Mouse (Mus musculus): ENCODE results near the gene Gm5751. TPM values are rescaled to one million over a fixed set of nuclear protein-coding genes. Genes with fewer than 3 reads are reported as not detected.

The Gm5751 gene
- polyA plus RNA-seq, 1 experiment from 2014 or later = not detected

Other genes with a start within 250 kb of the Gm5751 start
- gene Ssxb8, start 183.4 kb upstream of the Gm5751 start, polyA plus RNA-seq (2018) = not detected in 3 replicates
- not detected in 3 replicates for gene Ssx9, start 125.8 kb upstream of the Gm5751 start, polyA plus RNA-seq (2018)
- not detected in 3 replicates for gene Ssxb5, start 70.6 kb upstream of the Gm5751 start, polyA plus RNA-seq (2018)
- gene Gm6592, start 30.3 kb upstream of the Gm5751 start, polyA plus RNA-seq (2018) = not detected in 3 replicates
- gene B630019K06Rik, start 18.1 kb downstream of the Gm5751 start, polyA plus RNA-seq (2018) = 0.99 to 1.8 TPM (median 1.4 TPM) in 3 replicates
- not detected in 3 replicates for gene Fthl17b, start 88.7 kb downstream of the Gm5751 start, polyA plus RNA-seq (2018)
- not detected in 3 replicates for gene Fthl17c, start 102.3 kb downstream of the Gm5751 start, polyA plus RNA-seq (2018)
- gene Fthl17d, start 112.5 kb downstream of the Gm5751 start, polyA plus RNA-seq (2018) = not detected in 3 replicates
- not detected in 3 replicates for gene Fthl17e, start 159.2 kb downstream of the Gm5751 start, polyA plus RNA-seq (2018)
- gene Fthl17f, start 188.8 kb downstream of the Gm5751 start, polyA plus RNA-seq (2018) = not detected in 3 replicates
- not detected in 3 replicates for gene 4930402K13Rik, start 230.3 kb downstream of the Gm5751 start, polyA plus RNA-seq (2018)

Data from macrophage (primary cell).